7 mouse cellular contexts compared by ENCODE assay signal in genomic region chr13:8885445-8886184, GRCm38 (mm10). TPM values are rescaled to one million over a fixed set of nuclear protein-coding genes. Genes with fewer than 3 reads are reported as not detected.
DNase-seq lines count a peak whose midpoint lies in the region; ATAC-seq lines count a peak whose summit lies in the region.

TSS of gene Idi1 (plus strand) at chr13:8885501.

- H3K4me1 ChIP-seq in intestine, embryonic 16.5 days (ENCODE audit: control insufficient read depth, insufficient read depth, low read length) = peaks cover 3% of the 10 kb centered on the region; the same call in 1 of the 2 replicates
- peaks cover 4% of the 10 kb centered on the region for H3K4me1 ChIP-seq in midbrain, embryonic 11.5 days (ENCODE audit: control insufficient read depth, insufficient read depth, low read length)

- peak; percentile 98 for DNase-seq in adrenal gland, adult 2 months
- DNase-seq in embryo, embryonic 11.5 days (ENCODE audit: low read depth, low spot score) = peak; percentile 96
- peak; percentile 90 to 95 for DNase-seq in gastrocnemius, postnatal 4 days (ENCODE audit: low spot score in 2 of 2)
- DNase-seq in left cerebral cortex, postnatal 36 days (ENCODE audit: low spot score in 2 of 2) = peak; percentile 98 to 99
- peak; percentile 100 for DNase-seq in midbrain, embryonic 11.5 days (ENCODE audit: low spot score, missing footprints)
- DNase-seq in skeletal muscle tissue, adult 2 months (ENCODE audit: low read depth, low spot score) = peak; percentile 92

- ATAC-seq in intestine, embryonic 16.5 days = peak; percentile 100
- peak; percentile 100 for ATAC-seq in midbrain, embryonic 11.5 days (ENCODE audit: low FRiP score)

- WGBS in intestine, embryonic 16.5 days = under 1% methylated on average over 46 of the region's 46 CpGs
- WGBS in midbrain, embryonic 11.5 days = under 1% methylated on average over 46 of the region's 46 CpGs

- H3K4me2 ChIP-seq in intestine, embryonic 16.5 days (ENCODE audit: low read depth, low read length) = peak within 1 kb of the TSS; percentile 67
- peak within 1 kb of the TSS; percentile 59 for H3K4me2 ChIP-seq in midbrain, embryonic 11.5 days

- no peaks in the 10 kb centered on the region for H3K27me3 ChIP-seq in intestine, embryonic 16.5 days (replicated peaks; ENCODE audit: control insufficient read depth, insufficient read depth, low read length)
- H3K27me3 ChIP-seq in midbrain, embryonic 11.5 days (ENCODE audit: control insufficient read depth, insufficient read depth, low read length) = no peaks in the 10 kb centered on the region

- peak within 1 kb of the TSS; percentile 84 for H3K9ac ChIP-seq in intestine, embryonic 16.5 days (ENCODE audit: low read depth, low read length)
- peak within 1 kb of the TSS; percentile 79 for H3K9ac ChIP-seq in midbrain, embryonic 11.5 days (ENCODE audit: low read length)

- intact Hi-C loops in left cerebral cortex, postnatal 36 days (cut with DNase I) = loop anchor here (1.0 to 10.0 kb wide), 3 partner anchors 14 to 209 kb away; partner anchors contain the start of genes Gtpbp4, Larp4b and Wdr37

- H3K36me3 ChIP-seq in intestine, embryonic 16.5 days (ENCODE audit: control insufficient read depth, insufficient read depth, low read length) = 0 out of 2 replicates have a peak, but pooled peaks cover 3% of the 10 kb centered on the region
- H3K36me3 ChIP-seq in midbrain, embryonic 11.5 days (ENCODE audit: control insufficient read depth, insufficient read depth, low read length) = peaks cover 12% of the 10 kb centered on the region

- no peaks in the 10 kb centered on the region for H3K9me3 ChIP-seq in intestine, embryonic 16.5 days (ENCODE audit: control insufficient read depth, low read length)
- H3K9me3 ChIP-seq in midbrain, embryonic 11.5 days (ENCODE audit: control insufficient read depth, low read length) = no peaks in the 10 kb centered on the region

- peak within 1 kb of the TSS; percentile 76 for H3K4me3 ChIP-seq in intestine, embryonic 16.5 days (ENCODE audit: low read length)
- H3K4me3 ChIP-seq in midbrain, embryonic 11.5 days (ENCODE audit: low read depth, low read length) = peak within 1 kb of the TSS; percentile 74

- peak within 1 kb of the TSS; percentile 96 for H3K27ac ChIP-seq in intestine, embryonic 16.5 days (ENCODE audit: low read length)
- H3K27ac ChIP-seq in midbrain, embryonic 11.5 days (ENCODE audit: low read depth, low read length) = peak within 1 kb of the TSS; percentile 96

RNA-seq across cellular contexts. Expression of gene Idi1, which starts in this region (rescaled TPM):
- total RNA-seq in adrenal gland, adult 2 months (2021) = 100 to 1,000 TPM in 1 of 2 experiments, 10 to 100 TPM in 1; 70.8 to 157 TPM
- polyA plus RNA-seq in adrenal gland, adult 2 months (2012; rRNA removed) = 7.1 and 10.4 TPM in 2 replicates
- total RNA-seq in gastrocnemius, postnatal 4 days (2021) = 10 to 100 TPM; 20.8 to 22.1 TPM
- polyA plus RNA-seq in intestine, embryonic 16.5 days (2015; fragmentation: Nextera tagmentation; extraction: Ambion mirVana) = 128 and 130 TPM in 2 replicates
- 10 to 100 TPM; 37.6 to 42.2 TPM for total RNA-seq in left cerebral cortex, postnatal 36 days (2021)
- 179 and 207 TPM in 2 replicates for polyA plus RNA-seq in midbrain, embryonic 11.5 days (2014; fragmentation: Nextera tagmentation; extraction: Ambion mirVana)

Comparison
In these comparisons a context has a peak if more than half of its experiments do, and no peak if none do; other contexts are left out.
1. Peak in every context shown above with its lines: DNase-seq, ATAC-seq, H3K4me3 ChIP-seq and H3K27ac ChIP-seq.
2. RNA of gene Idi1 (polyA plus RNA-seq): 179 to 207 TPM in midbrain, embryonic 11.5 days and 128 to 130 TPM in intestine, embryonic 16.5 days; 7.1 to 10.4 TPM in adrenal gland, adult 2 months; every median in the first group is over 10 times any median in the second.